Mouse (Mus musculus) bone marrow, adult 2 months (tissue): ENCODE data around the gene Snx30.

ENCODE experiments used
- CTCF ChIP-seq: fragments of 200-500 bp; IDR thresholded peaks from 2 replicates; pipeline ENCODE4 v1.5.1; 2011; ENCODE audit warnings: low read length, control low read depth; ENCODE audit not compliant: control insufficient read depth, insufficient read depth
- POLR2A ChIP-seq: fragments of 200-500 bp; IDR thresholded peaks from 2 replicates; pipeline ENCODE4 v1.6.1; 2011; ENCODE audit warnings: low read depth, mild to moderate bottlenecking, control low read depth, low read length, borderline replicate concordance; ENCODE audit not compliant: control insufficient read depth

GRCm38 (mm10) chr4:59917966-59918365 lies 112.3 kb downstream of the Snx30 start:
- TF ChIP-seq POLR2A: no peak
- TF ChIP-seq CTCF: no peak
